Mouse (Mus musculus) limb, embryonic 14.5 days (tissue): ENCODE measurements at regions not wholly inside any gene's neighbourhood (a gene's known extent, or its start where the extent isn't known, plus 50 kb on each side); places are given as distances from the start of the nearest gene placed in this dataset.
A peak's percentile ranks its signal among the peaks of the same experiment; 100 is the strongest.

Experiments used
- ATAC-seq: fragments of 200-750 bp; cut with Nextera tagmentation; 2 replicates; pipeline ENCODE4 v1.8.0; 2017; ENCODE audit warnings: low read depth, moderate number of reproducible peaks, moderate TSS enrichment; ENCODE audit not compliant: low FRiP score
- DNase-seq: peaks from one replicate; pipeline ENCODE4 v3.0.0-alpha.2; 2015; ENCODE audit warnings: low spot score
- H3K27ac ChIP-seq: fragments of 300-500 bp; sonication (generic); replicated peaks from 2 replicates; pipeline ENCODE4 v1.5.1; 2014; ENCODE audit warnings: low read depth, mild to moderate bottlenecking, low read length, moderate library complexity, mixed read lengths
- H3K27me3 ChIP-seq: fragments of 300-500 bp; sonication (generic); 2 replicates; pipeline ENCODE4 v1.6.1; 2014; ENCODE audit warnings: low read length, mixed read lengths; ENCODE audit not compliant: control insufficient read depth, insufficient read depth
- H3K36me3 ChIP-seq: fragments of 300-500 bp; sonication (generic); 2 replicates; pipeline ENCODE4 v1.6.1; 2014; ENCODE audit warnings: mild to moderate bottlenecking, low read length, moderate library complexity, mixed read lengths; ENCODE audit not compliant: control insufficient read depth, insufficient read depth
- H3K4me1 ChIP-seq: fragments of 300-500 bp; sonication (generic); 2 replicates; pipeline ENCODE4 v1.6.1; 2014; ENCODE audit warnings: antibody characterized with exemption, low read length, mixed read lengths; ENCODE audit not compliant: control insufficient read depth, insufficient read depth
- H3K4me2 ChIP-seq: fragments of 300-500 bp; sonication (generic); replicated peaks from 2 replicates; pipeline ENCODE4 v1.6.1; 2014; ENCODE audit warnings: low read depth, mild to moderate bottlenecking, low read length, moderate library complexity; ENCODE audit not compliant: severe bottlenecking
- H3K4me3 ChIP-seq: fragments of 300-500 bp; sonication (generic); replicated peaks from 2 replicates; pipeline ENCODE4 v1.5.1; 2014; ENCODE audit warnings: low read length
- H3K9ac ChIP-seq: fragments of 300-500 bp; sonication (generic); 2 replicates; pipeline ENCODE4 v1.6.1; 2014; ENCODE audit warnings: mild to moderate bottlenecking, low read depth, low read length, moderate library complexity; ENCODE audit not compliant: severe bottlenecking
- H3K9me3 ChIP-seq: fragments of 300-500 bp; sonication (generic); 2 replicates; pipeline ENCODE4 v1.6.1; 2016; ENCODE audit warnings: low read length; ENCODE audit not compliant: control insufficient read depth
- POLR2A ChIP-seq: fragments of 200-500 bp; IDR thresholded peaks from 2 replicates; pipeline ENCODE4 v1.8.0; 2012; ENCODE audit warnings: inconsistent platforms, mild to moderate bottlenecking, moderate library complexity, borderline replicate concordance; ENCODE audit not compliant: insufficient read depth, insufficient read length; ENCODE audit errors: extremely low read depth
- WGBS: fragments of 180-500 bp; shearing (Covaris S2); extraction: QIAGEN DNeasy Blood & Tissue Kit; methylation state at CpG from one replicate; pipeline ENCODE4 v1.1.7; 2014; 5-methylcytosine and 5-hydroxymethylcytosine counted together

DNA sequence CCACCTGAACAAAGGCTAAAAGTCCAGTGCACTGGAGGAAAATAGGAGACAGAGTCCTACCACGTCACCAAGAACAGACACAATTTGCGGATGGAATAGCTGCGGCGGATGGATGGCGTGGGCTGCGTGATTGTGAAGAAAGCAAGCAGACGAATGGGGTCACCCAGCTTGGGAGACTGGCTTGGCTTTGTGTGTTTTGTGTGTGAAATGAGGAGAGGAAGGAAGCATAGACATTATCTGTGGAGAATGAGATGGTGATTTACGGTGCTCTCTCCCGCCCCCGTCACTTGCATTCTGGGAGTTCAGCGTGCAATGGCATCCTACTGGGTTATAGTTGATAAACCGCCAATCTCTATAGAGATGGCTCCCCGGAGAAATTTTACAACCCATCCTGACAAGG, 252.1 kb upstream of the Gm10131 start:
- Histone ChIP-seq H3K9me3 (no peaks in the 10 kb centered on the region), H3K27ac (no peak overlapping the region), H3K4me3 (no peak overlapping the region), H3K9ac (no peak overlapping the region), H3K27me3 (no peaks in the 10 kb centered on the region), H3K4me1 (peaks cover 4% of the 10 kb centered on the region; the same call in 1 of the 2 replicates), H3K36me3 (no peaks in the 10 kb centered on the region), H3K4me2 (no peak overlapping the region)
- no peak for DNase-seq
- 87% methylated on average over 13 of the region's 13 CpGs for WGBS
- no peak for ATAC-seq
- no peak for TF ChIP-seq POLR2A

DNA sequence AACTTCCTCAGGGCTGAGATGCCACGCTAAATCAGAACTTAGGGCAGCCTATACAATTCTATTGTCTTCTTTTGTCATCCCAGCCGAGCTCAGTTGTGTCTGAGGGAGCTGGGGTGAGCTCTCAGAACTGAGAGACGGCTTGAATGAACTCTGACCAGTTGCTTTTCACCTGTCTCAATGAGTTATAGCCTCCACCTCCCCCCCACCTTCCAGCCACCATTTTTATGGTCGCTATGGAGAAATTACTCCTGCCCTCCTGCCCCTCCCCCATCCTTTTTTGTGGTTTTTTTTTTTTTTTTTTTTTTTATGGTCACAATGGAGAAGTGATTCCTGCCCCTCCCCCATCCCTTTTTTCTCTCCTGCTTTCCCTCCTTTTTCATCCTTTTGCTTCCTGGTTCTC, 251.6 kb upstream of the Gm10131 start:
- Histone ChIP-seq H3K27ac (no peak overlapping the region), H3K27me3 (no peaks in the 10 kb centered on the region), H3K36me3 (no peaks in the 10 kb centered on the region), H3K4me2 (no peak overlapping the region), H3K9ac (no peak overlapping the region), H3K4me3 (no peak overlapping the region), H3K4me1 (peaks cover 4% of the 10 kb centered on the region; the same call in 1 of the 2 replicates), H3K9me3 (no peaks in the 10 kb centered on the region)
- DNase-seq (no peak), ATAC-seq (no peak)
- WGBS = 47% methylated on average over 4 of the region's 4 CpGs
- no peak for TF ChIP-seq POLR2A

DNA sequence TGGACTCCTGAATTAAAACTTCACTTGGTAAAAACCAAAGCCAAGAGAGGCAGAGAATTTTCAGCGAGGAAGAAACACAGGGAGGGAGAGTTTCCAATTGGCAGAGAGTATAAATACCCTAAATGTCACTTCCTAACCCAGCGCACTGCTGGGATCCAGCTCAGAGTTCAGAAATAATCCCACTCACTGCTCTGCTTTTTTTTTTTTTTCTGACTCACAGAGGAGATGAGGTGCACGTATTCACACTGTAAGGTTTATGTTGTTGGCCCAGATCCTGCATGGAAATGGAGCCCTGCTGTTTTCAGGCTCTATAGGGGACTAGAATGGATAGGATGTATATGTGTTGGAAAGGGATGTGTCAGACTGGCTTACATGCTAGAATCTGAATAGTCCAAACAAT, 249.8 kb upstream of the Gm10131 start:
- H3K36me3 ChIP-seq = no peaks in the 10 kb centered on the region
- no peak overlapping the region for H3K4me2 ChIP-seq
- ATAC-seq (no peak), DNase-seq (no peak)
- no peak overlapping the region for H3K4me3 ChIP-seq
- H3K4me1 ChIP-seq = peaks cover 4% of the 10 kb centered on the region; the same call in 1 of the 2 replicates
- no peaks in the 10 kb centered on the region for H3K27me3 ChIP-seq
- H3K9ac ChIP-seq = no peak overlapping the region
- H3K27ac ChIP-seq = no peak overlapping the region
- 64% methylated on average over 3 of the region's 3 CpGs for WGBS
- no peaks in the 10 kb centered on the region for H3K9me3 ChIP-seq
- no peak for TF ChIP-seq POLR2A

- H3K9ac ChIP-seq = no peak overlapping the region
- no peak for TF ChIP-seq POLR2A
- no peak overlapping the region for H3K4me3 ChIP-seq
- H3K4me1 ChIP-seq = no peaks in the 10 kb centered on the region
- H3K27me3 ChIP-seq = no peaks in the 10 kb centered on the region
- no peak overlapping the region for H3K27ac ChIP-seq
- H3K9me3 ChIP-seq = no peaks in the 10 kb centered on the region
- 73% methylated on average over 2 of the region's 2 CpGs for WGBS
- H3K36me3 ChIP-seq = no peaks in the 10 kb centered on the region
- H3K4me2 ChIP-seq = no peak overlapping the region
- DNase-seq = no peak
- no peak for ATAC-seq
These were observed 248.2 kb upstream of the Gm10131 start for GRCm38 (mm10) chr8:34359776-34360175.

DNA sequence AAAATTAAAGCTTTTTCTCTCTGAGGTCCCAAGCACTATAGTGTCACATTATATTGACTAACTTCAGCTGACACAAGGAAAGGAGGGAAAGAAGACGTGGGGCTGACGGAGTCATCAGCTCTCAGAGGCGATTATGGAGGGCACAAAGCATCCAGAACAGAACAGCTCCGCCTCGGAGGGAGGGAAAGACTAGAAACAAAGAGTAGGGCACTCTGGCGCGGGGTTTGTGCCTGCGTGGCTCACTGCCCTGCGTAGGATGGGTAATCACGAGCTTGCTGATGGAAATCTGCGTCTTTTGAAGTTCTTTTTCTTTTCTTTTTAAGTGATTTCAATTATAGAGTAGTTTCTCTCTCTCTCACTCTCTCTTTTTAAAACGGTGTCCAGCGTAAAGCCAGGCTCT, 243.5 kb upstream of the Gm10131 start:
- ATAC-seq = no peak
- TF ChIP-seq POLR2A = no peak
- 81% methylated on average over 13 of the region's 13 CpGs for WGBS
- no peaks in the 10 kb centered on the region; the same call in 1 of the 2 replicates for H3K4me1 ChIP-seq
- H3K36me3 ChIP-seq = no peaks in the 10 kb centered on the region
- H3K27me3 ChIP-seq = no peaks in the 10 kb centered on the region
- no peak overlapping the region for H3K27ac ChIP-seq
- no peak for DNase-seq
- no peak overlapping the region for H3K4me3 ChIP-seq
- no peak overlapping the region for H3K4me2 ChIP-seq
- H3K9ac ChIP-seq = no peak overlapping the region
- H3K9me3 ChIP-seq = no peaks in the 10 kb centered on the region

DNA sequence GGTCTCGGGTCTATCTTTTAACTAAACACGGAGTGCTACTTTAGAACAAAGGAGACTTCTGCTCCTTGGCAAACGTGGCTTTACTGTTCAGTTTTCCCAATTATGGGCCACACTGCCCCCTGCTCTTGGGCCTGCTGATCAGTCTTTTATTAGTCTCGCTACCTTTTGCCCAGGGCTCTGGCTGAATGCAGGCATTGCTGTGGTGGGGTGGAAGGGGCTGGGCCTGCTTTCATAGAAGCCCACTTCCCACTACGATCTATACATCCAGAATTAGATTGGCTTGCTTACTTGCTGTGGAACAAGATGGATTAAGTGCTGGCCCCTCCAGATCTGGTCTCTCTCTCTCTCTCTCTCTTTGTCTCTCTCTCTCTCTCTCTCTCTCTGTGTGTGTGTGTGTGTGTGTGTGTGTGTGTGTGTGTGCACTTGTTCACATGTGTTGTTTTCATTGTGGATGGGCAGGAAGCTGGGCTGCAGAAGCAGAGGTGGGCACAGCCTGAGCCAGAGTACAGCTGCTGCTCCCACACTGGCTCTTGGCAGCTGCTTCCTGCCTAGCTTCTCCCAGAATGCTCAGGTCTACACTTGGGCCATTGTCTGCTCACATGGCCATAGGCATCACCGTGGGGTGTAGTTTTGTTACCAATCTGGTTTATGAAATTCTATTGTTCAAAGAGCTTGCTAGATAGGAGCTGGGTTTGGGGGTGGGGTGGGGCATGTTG, 241.8 kb upstream of the Gm10131 start:
- Histone ChIP-seq H3K27me3 (no peaks in the 10 kb centered on the region), H3K4me2 (no peak overlapping the region), H3K9me3 (no peaks in the 10 kb centered on the region), H3K4me1 (no peaks in the 10 kb centered on the region; the same call in 1 of the 2 replicates), H3K4me3 (no peak overlapping the region), H3K27ac (no peak overlapping the region), H3K36me3 (no peaks in the 10 kb centered on the region), H3K9ac (no peak overlapping the region)
- no peak for ATAC-seq
- WGBS = 45% methylated on average over 6 of the region's 6 CpGs
- DNase-seq = peak; percentile 26
- no peak for TF ChIP-seq POLR2A
